Mouse (Mus musculus): ENCODE measurements around the gene Myo3a.
"Not testable (repeated sequence)": the region's sequence is repeated elsewhere in the genome, so short reads cannot be mapped to it uniquely, and the experiment has no call there.

Myo3a gene

DNA sequence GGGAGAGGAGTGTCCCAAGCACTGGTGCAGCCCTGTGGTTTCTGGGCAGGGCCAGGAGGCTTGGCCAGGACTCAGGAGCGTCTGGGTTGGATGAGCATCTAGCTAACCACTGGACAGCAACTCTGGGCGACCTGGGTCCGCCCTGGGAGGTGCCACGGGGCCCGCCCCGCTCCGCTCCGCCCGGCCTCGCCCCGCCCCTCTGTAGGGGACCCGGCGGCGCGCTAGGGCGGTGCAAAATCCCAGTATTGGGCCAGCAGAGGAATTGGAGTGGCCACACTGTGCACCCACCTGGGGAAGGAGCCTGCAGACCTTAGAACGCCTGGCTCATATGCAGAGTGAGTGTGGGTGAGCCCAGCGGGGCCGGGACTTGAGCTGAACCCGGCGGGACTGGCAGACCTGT is at the start of gene Myo3a:
Myo3a (plus strand) TSS at position 196 of the 400 bp plus-strand sequence.
- DNase-seq (ENCODE audit: low spot score) = no peak

DNA sequence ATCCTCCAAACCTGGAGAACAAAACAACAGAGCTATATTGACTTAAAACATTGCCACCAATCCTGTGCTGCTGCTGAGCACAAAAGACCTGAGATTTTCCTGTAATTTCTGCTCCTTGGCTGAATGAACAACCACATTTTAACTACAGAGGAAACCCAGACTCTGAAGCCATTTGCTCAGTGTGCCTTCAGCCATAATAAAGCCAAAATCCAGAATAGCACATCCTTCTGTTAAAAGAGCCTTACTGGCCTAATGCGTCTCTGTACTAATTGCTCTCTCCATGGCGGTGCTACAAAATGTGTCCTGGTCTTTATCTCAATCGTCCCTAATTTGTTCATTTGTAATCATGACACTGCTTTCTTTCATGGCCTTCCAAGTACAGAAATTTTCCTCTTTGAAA is 23.2 kb downstream of the Myo3a start:
- DNase-seq (ENCODE audit: low spot score) = no peak

DNA sequence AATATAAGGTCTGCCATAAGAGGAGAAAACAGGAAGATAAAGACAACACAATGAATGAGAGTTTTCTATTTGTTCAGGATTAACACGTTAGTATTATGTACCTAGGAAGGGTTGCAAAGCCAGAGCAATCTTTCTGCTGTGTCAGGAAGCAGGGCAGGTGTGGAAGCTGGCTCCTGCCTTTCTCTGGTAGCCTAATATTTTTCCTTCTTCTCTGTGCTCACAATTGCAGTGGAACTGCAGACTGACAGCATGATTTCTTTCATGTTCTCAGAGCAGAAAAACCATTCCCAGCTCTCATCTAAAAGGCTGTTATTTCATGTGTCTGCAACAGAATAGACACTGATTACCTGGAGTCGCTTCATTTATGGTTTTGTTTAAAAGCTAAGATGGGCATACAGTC is 23.7 kb downstream of the Myo3a start:
- DNase-seq (ENCODE audit: low spot score) = no peak

DNA sequence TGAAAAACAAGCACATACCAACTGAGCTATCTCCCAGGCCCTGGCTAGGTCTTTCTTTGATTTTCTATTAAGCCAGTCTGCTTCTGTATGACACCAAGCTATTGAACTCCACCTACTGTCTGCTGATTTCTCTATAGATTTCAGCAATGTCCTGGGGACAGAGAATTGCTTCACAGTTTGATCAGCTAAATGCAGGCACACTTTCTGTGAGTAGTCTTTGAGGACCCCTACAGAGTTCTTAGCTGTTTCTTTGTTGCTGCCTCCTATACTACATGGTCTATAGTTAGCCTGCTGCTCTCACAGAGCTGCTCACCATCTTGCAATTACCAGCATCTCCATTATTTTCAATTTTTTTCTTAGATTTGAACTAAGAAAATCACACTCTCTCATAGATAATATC is 28.3 kb downstream of the Myo3a start:
- DNase-seq (ENCODE audit: low spot score) = no peak

DNA sequence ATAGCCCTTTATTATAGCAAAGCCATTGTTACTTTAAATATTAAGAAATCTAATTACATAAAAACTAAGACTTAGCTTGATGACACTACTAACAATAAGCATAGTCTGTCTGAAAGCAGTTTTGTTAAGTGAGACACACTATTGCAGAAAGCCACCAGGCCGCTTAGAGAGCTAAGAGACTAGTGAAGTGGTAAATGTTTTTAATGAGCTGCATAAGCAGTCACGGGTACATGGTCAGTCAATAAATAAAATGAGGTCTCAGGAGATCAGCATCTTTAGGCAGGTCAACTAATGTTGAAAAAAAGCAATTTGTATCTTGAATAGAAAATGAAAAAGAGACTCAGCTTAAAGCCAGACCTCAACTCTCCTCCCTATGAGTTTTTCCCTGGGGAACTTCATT is 44.3 kb downstream of the Myo3a start:
- DNase-seq (ENCODE audit: low spot score) = no peak

DNA sequence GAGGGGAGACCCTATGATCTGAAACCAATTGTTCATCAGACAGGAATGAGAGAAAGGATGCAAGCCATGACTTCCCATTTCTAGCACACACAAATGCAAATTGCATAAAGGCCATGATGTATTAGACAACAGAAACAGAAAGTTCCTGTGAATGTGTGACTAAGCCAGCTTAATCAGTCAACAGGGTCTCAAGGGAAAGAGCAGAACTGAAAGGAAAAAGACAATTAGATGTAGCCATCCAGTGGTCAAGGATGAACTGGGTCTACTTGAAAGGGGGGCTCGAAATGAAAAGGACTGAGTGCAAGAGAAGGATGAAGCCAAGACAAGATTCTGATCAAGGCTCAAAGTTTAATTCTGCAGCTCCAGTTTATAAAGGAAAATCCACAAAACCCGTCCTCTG is 58.1 kb downstream of the Myo3a start:
- DNase-seq (ENCODE audit: low spot score) = no peak

DNA sequence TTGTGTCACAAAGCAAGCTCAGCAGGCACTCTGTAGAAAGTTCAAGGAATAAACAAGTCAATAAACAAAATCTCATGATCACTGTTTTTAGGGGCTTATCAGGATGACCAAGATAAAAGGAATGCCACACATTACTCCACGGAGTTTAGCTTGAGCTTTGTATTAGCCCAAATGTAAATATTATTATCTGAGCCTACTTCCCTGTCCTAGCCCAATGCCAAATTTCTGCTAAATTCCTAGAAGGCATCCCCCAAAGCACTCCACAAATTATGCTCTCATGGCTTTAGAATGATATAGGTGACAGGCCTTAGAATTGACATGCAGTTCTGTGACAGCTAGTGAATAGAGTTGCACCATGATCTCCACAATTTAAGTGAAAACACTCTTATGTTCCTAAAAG is 58.5 kb downstream of the Myo3a start:
- no peak for DNase-seq (ENCODE audit: low spot score)

DNA sequence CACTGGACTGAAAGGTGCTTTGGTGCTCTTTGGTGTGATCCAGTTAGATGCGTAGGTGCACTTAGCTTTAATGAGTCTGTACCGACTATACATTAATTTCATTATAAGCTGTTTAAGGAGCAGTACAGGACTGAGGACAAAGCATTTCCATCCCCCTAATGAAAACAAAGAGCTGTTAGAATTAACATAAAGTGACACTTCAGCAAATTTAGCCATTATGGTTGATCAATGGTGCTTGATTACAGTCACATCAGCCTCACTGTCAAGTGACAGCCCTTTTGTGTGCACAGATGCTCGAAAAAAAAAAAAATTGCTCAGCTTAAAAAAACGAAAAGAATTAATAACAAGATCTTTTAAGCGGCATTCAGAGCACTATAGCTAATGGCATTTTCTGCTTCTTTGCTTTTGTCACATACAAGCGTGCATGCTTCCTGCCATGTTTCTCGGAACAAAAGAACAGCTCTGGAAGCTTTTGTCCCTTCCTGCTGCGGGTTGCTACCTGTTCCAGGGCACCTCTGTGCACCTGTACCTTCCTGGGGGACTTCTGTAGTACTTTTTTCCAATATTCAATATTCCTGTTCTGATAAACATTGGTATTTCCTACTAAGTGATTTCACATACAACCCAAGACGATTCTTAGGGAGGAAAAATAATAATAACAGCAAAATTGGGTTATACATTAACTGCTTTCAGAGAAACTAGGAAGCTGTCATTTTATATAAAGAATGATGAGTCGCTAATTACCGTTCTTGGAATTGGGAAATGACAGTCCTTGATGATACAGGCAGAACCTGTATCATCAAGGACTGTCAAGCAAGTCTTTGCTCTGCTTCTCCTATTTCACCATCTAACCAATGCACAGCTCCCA is 66.5 kb downstream of the Myo3a start:
- DNase-seq (ENCODE audit: low spot score) = no peak

DNA sequence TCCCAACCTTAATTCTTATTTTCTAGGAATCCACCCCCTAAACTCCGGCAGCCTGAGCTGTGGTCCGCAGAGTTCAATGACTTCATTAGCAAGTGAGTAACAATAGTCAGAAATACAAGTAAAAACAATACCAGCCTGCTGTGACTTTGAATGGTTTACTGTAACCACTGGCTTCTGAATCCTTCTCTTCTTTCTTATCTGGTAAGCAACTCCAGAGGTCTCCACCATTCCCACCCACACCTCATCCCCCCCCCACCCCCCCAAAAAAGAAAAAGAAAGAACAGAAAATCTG is 67.1 kb downstream of the Myo3a start:
- DNase-seq (ENCODE audit: low spot score) = no peak

DNA sequence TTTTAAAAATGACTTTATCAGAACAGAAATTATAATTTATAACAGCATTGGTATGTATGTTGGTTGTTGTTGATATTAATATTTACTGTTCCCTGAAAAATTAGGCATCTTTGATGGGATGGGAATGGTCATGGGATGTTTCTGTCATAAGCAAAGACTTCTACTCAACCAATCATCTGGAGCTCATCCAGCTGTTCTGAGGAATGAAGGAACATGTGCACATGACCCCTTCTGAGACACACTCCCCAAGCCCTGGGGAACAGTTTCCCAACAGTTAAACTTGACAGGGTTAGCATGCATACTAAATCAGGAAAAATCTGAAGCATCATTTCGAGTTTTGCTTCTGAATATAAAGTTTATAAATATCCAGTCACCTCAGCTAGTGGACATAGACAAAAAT is 70.6 kb downstream of the Myo3a start:
- no peak for DNase-seq (ENCODE audit: low spot score)

DNA sequence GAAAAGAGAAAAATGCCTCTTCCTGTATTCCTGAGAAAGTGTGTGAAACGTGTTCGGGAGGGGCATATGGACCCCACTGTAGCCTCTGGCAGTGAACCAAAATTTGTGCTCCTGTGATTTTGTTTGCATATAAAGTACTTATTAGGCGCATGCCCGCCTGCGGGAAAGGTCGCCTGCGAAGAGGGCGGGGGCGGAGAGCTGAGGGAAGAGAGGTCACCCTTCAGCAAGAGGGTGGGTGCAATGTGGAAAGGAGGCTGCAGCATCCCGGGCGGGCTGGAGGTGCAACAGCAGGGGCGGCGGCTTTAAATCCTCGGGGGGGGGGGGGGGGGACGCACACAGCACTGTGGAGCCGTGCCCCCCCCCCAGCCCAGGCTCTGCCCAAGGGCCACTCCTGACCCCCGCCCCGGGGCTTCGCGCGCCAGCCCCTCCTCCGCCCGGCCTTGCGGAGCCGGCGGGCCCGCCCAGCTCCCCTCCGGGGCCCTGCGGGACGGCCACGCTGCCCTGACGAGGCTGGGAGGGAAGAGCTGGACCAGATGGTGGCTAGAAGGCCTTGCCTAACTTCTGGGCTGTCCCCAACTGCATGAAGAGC is 111.1 kb downstream of the Myo3a start:
- no peak for DNase-seq (ENCODE audit: low spot score)

DNA sequence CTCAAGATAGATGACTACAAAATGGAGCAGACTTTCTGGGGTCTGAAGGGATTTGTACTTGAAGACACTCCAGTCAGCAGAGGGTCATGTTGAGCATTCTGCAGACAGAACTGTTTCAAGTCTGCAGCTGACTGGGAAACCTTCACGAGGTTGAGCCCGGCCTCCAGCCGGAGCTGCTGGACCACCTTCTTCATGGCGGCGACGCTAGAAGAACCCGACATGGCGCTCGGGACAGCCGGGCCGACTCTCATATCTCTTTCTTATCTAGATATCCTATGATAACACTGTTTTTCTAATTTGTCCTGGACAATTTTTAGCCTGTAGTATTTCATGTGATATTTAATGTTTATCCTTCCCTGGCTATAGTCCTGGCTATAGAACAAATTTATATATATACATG is 183.2 kb downstream of the Myo3a start:
- DNase-seq (ENCODE audit: low spot score) = not testable (repeated sequence)

DNA sequence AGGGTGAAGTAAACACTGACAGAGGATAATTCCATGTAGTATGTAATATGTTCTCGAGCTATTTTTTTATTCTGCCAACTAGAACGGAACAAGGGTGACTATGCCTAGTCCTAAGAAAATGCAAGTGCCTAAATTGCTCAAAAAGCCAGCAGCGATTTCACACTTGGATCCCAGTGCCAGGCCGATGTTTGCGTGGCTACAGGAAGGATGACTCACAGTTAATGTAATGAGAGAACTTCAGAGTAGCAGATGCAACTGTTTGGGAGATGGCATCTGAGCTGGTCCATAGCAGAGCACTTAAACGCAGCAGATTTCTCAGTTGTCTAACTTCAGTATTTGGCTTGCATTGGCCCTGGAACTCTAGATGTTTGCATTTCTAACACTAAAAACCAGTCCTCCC is 321.1 kb downstream of the Myo3a start:
- no peak for DNase-seq (ENCODE audit: low spot score)

DNA sequence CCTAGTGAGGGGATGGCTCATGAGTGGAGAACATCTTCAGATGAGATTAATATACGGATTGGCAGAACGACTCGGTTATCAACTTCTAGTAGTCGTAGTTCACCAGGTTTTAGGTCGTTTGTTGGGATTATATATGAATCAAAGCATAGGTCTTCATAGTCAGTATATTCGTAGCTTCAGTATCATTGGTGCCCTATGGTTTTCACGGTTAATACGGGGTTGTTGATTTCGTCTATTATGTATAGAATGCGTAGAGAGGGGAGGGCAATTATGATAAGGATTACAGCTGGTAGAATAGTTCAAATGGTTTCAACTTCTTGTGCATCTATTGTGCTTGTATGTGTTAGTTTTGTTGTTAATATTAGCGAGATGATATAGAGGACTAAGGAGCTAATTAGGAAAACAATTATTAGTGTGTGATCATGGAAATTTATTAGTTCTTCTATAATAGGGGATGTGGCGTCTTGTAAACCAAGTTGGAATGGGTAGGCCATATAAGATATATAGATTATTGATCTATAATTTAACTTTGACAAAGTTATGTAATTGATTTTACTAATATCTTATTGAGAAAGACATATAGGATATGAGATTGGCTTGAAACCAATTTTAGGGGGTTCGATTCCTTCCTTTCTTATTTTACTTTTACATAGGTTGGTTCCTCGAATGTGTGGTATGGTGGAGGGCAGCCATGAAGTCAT is 360.3 kb downstream of the Myo3a start:
- not testable (repeated sequence) for DNase-seq (ENCODE audit: low spot score)

DNA sequence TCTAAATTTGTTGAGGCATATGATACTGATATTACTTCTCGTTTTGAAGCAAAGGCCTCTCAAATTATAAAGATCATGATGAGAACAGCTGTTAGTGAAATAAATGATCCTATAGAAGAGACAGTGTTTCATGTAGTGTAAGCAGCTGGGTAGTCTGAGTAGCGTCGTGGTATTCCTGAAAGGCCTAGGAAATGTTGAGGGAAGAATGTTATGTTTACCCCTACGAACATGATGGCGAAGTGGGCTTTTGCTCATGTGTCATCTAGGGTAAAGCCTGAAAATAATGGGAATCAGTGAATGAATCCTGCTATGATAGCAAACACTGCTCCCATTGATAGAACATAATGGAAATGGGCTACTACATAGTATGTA is 360.9 kb downstream of the Myo3a start:
- DNase-seq (ENCODE audit: low spot score) = peak; percentile 5

DNA sequence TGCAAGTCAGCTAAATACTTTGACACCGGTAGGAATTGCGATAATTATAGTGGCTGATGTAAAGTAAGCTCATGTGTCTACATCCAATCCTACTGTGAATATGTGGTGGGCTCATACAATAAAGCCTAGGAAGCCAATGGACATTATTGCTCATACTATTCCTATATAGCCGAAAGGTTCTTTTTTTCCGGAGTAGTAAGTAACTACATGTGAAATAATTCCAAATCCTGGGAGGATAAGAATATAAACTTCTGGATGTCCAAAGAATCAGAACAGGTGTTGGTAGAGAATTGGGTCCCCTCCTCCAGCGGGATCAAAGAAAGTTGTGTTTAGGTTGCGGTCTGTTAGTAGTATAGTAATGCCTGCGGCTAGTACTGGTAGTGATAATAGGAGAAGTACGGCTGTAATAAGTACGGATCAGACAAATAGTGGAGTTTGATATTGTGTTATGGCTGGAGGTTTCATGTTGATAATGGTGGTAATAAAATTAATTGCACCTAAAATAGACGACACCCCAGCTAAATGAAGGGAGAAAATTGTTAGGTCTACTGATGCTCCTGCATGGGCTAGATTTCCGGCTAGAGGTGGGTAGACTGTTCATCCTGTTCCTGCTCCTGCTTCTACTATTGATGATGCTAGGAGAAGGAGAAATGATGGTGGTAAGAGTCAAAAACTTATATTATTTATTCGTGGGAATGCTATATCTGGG is 361.5 kb downstream of the Myo3a start:
- not testable (repeated sequence) for DNase-seq (ENCODE audit: low spot score)

DNA sequence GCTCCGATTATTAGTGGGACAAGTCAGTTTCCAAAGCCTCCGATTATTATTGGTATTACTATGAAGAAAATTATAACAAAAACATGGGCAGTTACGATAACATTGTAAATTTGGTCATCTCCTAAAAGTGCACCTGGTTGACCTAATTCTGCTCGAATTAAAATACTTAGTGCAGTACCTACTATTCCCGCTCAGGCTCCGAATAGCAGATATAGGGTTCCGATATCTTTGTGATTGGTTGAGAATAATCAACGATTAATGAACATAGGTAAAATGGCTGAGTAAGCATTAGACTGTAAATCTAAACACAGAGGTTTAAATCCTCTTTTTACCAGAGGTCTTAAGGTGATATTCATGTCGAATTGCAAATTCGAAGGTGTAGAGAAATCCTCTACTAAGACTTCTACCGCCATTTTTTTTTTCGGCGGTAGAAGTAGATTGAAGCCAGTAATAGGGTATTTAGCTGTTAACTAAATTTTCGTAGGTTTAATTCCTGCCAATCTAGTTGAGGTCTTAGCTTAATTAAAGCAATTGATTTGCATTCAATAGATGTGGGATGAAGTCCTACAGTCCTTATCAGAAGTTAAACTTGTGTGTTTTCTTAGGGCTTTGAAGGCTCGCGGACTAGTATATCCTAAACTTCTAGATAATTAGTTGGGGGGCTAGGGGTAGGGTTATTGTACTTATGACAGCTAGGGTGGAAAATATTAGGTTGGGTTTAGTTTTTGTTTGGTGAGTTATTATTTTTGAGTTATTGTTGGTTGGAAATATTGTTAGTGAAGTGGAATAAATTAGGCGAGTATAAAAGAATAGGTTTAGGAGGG is 362.3 kb downstream of the Myo3a start:
- not testable (repeated sequence) for DNase-seq (ENCODE audit: low spot score)

DNA sequence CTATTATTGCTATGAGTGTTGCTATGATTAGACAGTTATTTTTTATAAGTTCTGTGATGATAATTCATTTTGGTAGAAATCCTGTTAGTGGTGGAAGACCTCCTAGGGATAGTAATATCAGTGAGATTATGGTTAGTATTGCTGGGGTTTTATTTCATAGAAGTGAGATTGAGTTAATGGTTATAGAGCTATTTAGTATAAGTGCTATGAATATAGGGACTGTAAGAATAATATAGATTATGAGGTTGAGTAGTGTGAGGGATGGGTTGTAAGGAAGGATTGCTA is 362.8 kb downstream of the Myo3a start:
- no peak for DNase-seq (ENCODE audit: low spot score)

DNA sequence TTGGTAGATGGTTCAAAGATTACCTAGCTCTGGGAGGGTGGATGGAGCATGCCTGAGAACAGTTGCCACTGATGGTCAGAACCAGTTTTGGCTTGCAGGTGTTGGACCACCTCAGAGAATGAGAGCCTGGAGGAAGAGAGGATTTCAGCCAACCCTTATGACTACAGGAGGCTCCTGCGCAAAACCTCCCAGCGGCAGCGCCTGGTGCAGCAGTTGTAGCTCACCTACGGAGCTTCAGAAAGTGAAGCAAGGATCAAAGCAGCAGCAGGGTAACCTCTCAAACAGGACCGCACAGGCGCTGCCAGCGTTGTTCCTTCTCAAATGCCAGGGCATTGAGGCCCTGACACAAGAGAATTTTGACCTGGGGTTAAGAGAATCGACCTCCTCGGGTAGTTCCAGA is 390.6 kb downstream of the Myo3a start:
- DNase-seq (ENCODE audit: low spot score) = no peak

DNA sequence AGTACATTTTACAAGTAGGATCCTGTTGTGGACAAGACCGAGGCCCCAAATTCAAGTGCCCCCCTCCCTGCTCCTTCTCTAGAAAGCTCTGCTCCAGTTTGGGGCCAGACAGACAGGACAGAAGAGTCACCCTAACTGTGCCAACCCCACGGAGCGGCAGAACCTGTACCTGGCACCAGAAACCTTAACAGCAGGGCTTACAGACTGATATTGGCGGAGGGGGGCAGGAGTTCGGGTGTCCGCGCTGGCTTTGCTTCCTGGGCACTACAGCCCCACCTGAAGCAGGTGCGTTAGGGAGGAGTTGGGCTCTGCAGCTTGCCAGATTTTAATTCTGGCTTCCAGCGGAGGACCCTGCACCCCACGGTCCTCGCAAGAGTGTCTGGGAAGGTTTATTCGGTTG is 392.1 kb downstream of the Myo3a start:
- no peak for DNase-seq (ENCODE audit: low spot score)

DNA sequence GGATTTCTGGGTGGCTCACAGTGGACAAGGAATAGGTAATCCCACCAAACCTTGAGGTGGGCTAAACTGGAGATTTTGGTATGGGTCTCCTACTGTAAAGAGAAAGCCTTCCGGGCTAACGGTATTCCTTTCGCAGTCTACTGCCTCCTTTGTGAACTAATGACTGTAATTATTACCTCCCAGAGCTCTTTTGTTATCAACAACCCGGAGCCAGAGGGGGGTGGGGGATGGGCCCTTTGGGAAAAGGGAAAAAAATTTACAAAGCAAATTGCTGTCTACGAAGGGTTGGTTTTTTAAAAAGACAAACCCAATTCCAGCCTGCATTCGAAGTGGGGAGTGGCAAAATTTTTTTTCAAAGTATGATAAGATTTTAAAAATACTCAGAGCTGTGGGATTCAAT is 392.7 kb downstream of the Myo3a start:
- DNase-seq (ENCODE audit: low spot score) = no peak

DNA sequence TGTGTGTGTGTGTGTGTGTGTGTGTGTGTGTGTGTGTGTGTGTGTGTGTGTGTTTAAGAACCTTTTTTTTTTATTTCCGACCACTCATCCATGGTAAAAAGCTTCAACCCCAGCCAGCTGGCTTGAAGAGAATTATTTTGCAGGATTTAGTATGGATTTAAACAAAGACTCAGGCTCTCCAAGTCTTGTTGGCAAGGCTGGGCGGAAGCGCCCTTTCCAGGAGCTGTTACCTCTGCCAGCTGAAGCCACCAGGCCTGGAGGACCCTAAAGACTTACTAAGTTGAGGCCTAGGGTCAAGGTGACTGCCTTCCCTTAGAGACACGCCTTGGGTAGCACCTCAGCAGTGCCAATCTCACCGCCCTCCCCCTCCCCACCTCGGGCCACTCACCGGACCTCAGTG is 393.2 kb downstream of the Myo3a start:
- DNase-seq (ENCODE audit: low spot score) = no peak

Data from c-Kit-positive CD71-positive TER-119-positive erythroid progenitor cells, embryonic 14.5 days (primary cell).